Mouse (Mus musculus) erythroblast, adult 5-6 weeks (primary cell): ENCODE measurements around the gene Stac3. TPM values are rescaled to one million over a fixed set of nuclear protein-coding genes. Genes with fewer than 3 reads are reported as not detected.

Source experiments
- ATAC-seq: replicated peaks from 2 replicates; pipeline ENCODE4 v1.8.0; 2016; ENCODE audit warnings: moderate number of reproducible peaks, mild to moderate bottlenecking, moderate TSS enrichment, inconsistent platforms; ENCODE audit not compliant: poor library complexity, low FRiP score, severe bottlenecking
- total RNA-seq, 2 experiments: library from RNA; stranded (forward) in 1 of 2; stranded (reverse) in 1 of 2; fragments of 150-400 nt in 1 of 2; fragments of 200-764, 138-1000 nt in 1 of 2; gene quantifications; 2 replicates each; pipeline versions ENCODE4 v1.2.3 to v1.2.4; 2015 to 2017; ENCODE audit warnings: low replicate concordance in 2 of 2

Stac3 gene
- total RNA-seq, 2 experiments from 2014 or later, result not detected

GRCm38 (mm10) chr10:127520714-127521357 is 19.4 kb downstream of the Stac3 start:
- ATAC-seq, result no peak

- peak; percentile 68 for ATAC-seq
These were observed 20.2 kb downstream of the Stac3 start for GRCm38 (mm10) chr10:127521611-127522080.

- peak; percentile 78 for ATAC-seq
These were observed 20.6 kb downstream of the Stac3 start, which contains the start of gene Shmt2 for GRCm38 (mm10) chr10:127522088-127522581. Gene Shmt2 (minus strand): TSS chr10:127522444.

- no peak for ATAC-seq
These were observed 23.3 kb downstream of the Stac3 start for GRCm38 (mm10) chr10:127524646-127525255.

GRCm38 (mm10) chr10:127526048-127526447 is 24.6 kb downstream of the Stac3 start:
- ATAC-seq, result no peak

GRCm38 (mm10) chr10:127526681-127527080 is 25.2 kb downstream of the Stac3 start:
- ATAC-seq, result no peak

GRCm38 (mm10) chr10:127527481-127527880 is 26.0 kb downstream of the Stac3 start:
- ATAC-seq, result no peak

- no peak for ATAC-seq
These were observed 29.5 kb downstream of the Stac3 start for GRCm38 (mm10) chr10:127530945-127531344.

GRCm38 (mm10) chr10:127531548-127531947 is 30.1 kb downstream of the Stac3 start:
- no peak for ATAC-seq

GRCm38 (mm10) chr10:127534036-127534928 is 32.8 kb downstream of the Stac3 start, which contains the start of gene Nxph4:
Gene Nxph4 (minus strand): TSS chr10:127534559.
- no peak for ATAC-seq

- ATAC-seq, result no peak
These were observed 33.5 kb downstream of the Stac3 start for GRCm38 (mm10) chr10:127534929-127535384.

- no peak for ATAC-seq
These were observed 35.3 kb downstream of the Stac3 start for GRCm38 (mm10) chr10:127536586-127537314.

GRCm38 (mm10) chr10:127537854-127538583 is 36.5 kb downstream of the Stac3 start:
- ATAC-seq, result peak; percentile 79

- no peak for ATAC-seq
These were observed 40.0 kb downstream of the Stac3 start for GRCm38 (mm10) chr10:127541510-127541909.

GRCm38 (mm10) chr10:127542084-127542483 is 40.6 kb downstream of the Stac3 start:
- ATAC-seq, result no peak

- no peak for ATAC-seq
These were observed 41.2 kb downstream of the Stac3 start for GRCm38 (mm10) chr10:127542720-127543119.

- no peak for ATAC-seq
These were observed 42.4 kb downstream of the Stac3 start for GRCm38 (mm10) chr10:127543916-127544315.

- no peak for ATAC-seq
These were observed 42.9 kb downstream of the Stac3 start for GRCm38 (mm10) chr10:127544375-127544774.

GRCm38 (mm10) chr10:127546505-127546904 is 45.0 kb downstream of the Stac3 start:
- ATAC-seq, result no peak
